Mouse (Mus musculus) MEL-GATA-1-ER (cell line): ENCODE results near the gene Lrrc41.

ENCODE experiments used
- DNase-seq: peaks from one replicate; pipeline ENCODE4 v3.0.0-alpha.2; 2012; ENCODE audit warnings: low read depth; ENCODE audit errors: extremely low read depth

The Lrrc41 gene

GRCm38 (mm10) chr4:116143891-116144717, 69.0 kb downstream of the Lrrc41 start:
- DNase-seq = no peak
